Mouse (Mus musculus) gonadal fat pad, adult 2 months (tissue): ENCODE measurements around the gene Inha. TPM values are rescaled to one million over a fixed set of nuclear protein-coding genes. Genes with fewer than 3 reads are reported as not detected.

ENCODE experiments used
- DNase-seq: peaks from one replicate; pipeline ENCODE4 v3.0.0-alpha.2; 2012; ENCODE audit warnings: low read depth
- polyA plus RNA-seq: library from polyadenylated mRNA; depleted of rRNA; stranded (reverse); fragments of >200 nt; gene quantifications from 2 replicates; pipeline ENCODE4 v1.2.3, GENCODE M21; 2012; rRNA removed

The Inha gene
- 33.4 and 42.3 TPM in 2 replicates for polyA plus RNA-seq

- no peak for DNase-seq
Measured at GRCm38 (mm10) chr1:75507006-75507405, at the start of gene Inha. Gene Inha, plus strand, starts transcription at chr1:75507077.

DNA sequence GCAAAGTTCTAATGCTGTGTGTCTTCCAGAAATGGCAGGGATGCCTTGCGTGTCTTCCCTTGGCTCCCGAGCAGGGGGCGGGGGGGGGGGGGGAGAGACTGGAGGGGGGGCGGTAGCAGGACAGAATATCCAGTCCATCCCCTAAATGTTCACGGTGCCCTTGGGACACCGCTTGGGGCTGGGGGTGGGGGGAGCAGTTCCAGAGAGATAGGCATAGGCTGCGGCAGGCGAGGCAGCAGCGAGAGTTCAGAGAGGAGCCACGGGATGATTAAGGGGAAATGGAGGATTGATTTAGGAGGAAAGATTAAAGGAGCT, 49.2 kb upstream of the Inha start:
- no peak for DNase-seq

- DNase-seq = no peak
Measured at GRCm38 (mm10) chr1:75458025-75458788, 48.7 kb upstream of the Inha start.

- no peak for DNase-seq
Measured at GRCm38 (mm10) chr1:75458789-75459684, 47.8 kb upstream of the Inha start.

DNA sequence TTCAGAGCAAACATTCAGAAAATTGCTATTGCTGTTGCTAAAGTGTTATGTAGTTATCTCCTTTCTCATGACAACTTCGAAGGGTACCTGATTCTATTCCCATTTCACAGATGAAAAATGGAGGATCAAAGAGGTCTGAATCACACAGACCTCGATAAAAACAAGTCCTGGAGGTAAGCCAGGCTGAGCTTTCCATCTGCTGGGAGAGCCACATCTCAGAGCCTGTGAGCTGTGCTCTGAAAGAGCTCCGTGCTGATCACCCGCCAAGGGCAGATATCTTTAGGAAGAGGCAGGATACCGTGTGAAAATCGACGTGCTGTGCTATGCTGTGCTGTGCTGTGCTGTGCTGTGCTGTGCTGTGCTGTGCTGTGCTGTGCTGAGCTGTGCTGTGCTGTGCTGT, 46.6 kb upstream of the Inha start:
- no peak for DNase-seq

GRCm38 (mm10) chr1:75462636-75463035, 44.2 kb upstream of the Inha start:
- no peak for DNase-seq

GRCm38 (mm10) chr1:75463652-75464204, 43.1 kb upstream of the Inha start:
- no peak for DNase-seq

DNA sequence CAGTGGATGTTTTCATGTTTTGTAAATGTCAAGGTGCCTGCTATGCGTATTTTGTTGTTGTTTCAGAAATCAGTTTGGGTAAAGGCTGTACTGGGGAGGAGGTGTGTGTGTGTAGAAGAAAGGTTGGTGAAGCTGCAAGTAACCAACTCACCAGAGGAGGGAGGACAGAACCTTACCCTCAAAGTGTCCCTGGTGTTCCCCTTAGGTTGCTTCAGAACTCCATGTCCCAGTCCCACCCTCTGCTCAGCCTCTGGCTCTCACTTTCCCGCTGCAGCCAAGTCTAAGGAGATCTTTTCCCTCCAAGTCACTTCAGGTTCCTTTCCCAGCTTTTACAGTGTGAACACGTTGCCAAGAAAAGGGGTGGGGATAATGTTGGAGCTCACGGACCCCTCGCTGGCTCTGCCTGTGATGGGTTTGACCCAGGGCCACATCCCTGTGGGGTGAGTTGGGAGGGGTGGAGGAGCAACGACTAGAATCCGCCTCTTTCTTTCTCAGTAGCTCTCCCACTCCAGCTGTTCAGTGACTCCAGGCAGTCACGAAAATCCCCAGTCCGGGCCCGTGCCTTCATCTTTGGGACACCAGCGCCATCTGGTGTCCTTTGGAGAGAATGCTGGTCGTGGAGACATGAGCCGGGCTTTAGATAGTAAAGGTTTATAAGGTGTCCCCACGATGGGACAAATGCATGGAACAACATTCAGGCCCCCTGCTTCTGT, 39.5 kb upstream of the Inha start:
- no peak for DNase-seq

DNA sequence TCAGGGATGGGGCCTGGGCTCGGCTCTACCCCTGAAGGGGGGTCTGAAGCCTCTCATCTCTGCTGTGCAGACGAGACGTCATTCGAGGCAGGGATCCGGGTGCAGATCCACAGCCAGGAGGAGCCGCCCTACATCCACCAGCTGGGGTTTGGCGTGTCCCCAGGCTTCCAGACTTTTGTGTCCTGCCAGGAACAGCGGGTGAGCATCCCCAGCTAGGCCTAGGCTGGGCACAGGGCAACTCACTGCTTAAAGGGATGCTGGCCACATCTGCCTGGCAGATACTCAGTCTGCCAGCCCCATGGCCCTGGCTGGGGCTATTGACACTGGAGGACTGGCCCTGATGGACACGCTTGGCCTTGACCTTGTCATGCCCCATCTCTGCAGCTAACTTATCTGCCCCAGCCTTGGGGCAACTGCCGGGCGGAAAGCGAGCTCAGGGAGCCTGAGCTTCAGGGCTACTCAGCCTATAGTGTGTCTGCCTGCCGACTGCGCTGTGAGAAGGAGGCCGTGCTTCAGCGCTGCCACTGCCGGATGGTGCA, 37.5 kb upstream of the Inha start:
- DNase-seq = no peak

GRCm38 (mm10) chr1:75476441-75476840, 30.4 kb upstream of the Inha start:
- no peak for DNase-seq

- DNase-seq = no peak
Measured at GRCm38 (mm10) chr1:75477264-75477965, 29.5 kb upstream of the Inha start.

GRCm38 (mm10) chr1:75477966-75478290, 28.9 kb upstream of the Inha start:
- DNase-seq = no peak

GRCm38 (mm10) chr1:75478497-75478896, 28.4 kb upstream of the Inha start:
- no peak for DNase-seq

DNA sequence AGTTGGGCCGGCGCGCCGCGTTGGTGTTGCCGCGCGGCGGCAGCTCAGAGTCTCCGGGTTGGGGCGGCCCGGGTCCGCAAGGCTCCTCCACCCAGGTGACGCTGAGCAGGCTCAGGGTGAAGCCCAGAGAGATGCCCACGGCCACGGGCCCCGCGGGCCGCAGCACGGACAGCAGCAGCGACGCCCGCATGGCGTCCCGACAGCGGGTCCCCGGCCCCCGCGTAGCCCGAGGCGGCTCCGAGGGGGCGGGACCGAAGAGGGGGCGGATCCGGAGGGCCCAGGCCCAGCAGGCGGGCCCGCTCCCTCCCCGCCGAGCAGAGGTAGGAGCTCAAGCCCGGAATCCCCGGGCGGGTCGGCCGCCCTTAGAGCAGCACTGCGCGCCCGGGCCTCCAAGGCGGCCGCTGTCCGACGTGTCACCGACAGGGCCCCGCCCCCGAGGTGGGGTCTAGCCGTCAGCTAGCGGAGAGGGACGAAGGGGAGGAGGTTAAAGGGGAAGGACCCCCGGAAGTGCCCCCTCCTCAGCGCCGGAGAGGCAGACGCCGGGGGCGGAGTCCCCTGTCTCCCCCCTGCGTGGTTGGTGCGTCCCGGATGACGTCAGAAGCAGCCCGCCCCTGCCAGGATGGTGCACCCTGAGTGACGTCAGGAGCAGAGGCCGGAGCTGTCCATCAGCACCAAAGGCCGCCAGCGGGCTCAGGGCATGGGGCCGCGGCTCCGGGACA, 27.8 kb upstream of the Inha start, which contains the start of the genes Chpf and Tmem198:
Chpf (minus strand) TSS at position 392 of the 719 bp plus-strand sequence.
Tmem198 (plus strand) TSS at position 617 of the 719 bp plus-strand sequence.
- no peak for DNase-seq

- DNase-seq = no peak
Measured at GRCm38 (mm10) chr1:75479635-75479989, 27.3 kb upstream of the Inha start.

- DNase-seq = no peak
Measured at GRCm38 (mm10) chr1:75480036-75480435, 26.8 kb upstream of the Inha start.

DNA sequence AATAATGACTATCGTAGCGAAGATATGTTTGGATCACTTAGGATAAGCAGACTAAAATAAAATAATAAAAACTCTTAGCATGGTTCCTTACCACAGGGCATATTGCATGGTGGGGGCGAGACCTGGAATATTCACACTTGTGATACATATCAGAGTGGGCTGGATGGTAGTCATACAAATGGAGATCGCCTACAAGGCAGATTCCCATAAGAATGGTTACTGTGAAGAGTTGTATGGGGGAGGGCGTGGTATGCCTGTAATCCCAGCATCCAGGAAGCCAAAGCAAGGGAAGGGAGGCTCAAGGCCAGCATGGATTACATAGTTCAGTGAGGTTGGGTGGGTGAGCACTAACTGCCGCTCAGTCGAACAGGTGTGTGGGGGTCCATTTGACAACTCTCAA, 26.1 kb upstream of the Inha start:
- DNase-seq = no peak

DNA sequence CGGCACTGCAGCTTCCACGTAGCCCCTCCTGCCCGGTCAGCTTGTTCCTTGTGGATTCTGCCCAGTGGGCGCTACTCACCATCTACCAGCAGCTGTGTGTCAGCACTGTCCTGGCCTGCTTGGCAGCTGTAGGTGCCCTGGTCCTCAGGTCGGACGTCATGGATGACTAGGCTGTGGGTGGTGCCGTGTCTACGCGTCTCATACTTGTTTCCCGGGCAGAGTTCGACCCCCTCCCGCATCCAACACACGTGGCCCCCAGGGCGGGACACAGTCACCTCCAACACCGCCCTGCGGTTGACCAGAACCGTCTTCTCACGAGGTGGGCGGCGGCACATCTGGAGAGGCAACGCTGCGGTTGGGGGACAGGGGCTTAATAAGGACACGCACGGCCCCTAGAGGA, 20.3 kb upstream of the Inha start:
- no peak for DNase-seq

- no peak for DNase-seq
Measured at GRCm38 (mm10) chr1:75487040-75487404, 19.9 kb upstream of the Inha start.

DNA sequence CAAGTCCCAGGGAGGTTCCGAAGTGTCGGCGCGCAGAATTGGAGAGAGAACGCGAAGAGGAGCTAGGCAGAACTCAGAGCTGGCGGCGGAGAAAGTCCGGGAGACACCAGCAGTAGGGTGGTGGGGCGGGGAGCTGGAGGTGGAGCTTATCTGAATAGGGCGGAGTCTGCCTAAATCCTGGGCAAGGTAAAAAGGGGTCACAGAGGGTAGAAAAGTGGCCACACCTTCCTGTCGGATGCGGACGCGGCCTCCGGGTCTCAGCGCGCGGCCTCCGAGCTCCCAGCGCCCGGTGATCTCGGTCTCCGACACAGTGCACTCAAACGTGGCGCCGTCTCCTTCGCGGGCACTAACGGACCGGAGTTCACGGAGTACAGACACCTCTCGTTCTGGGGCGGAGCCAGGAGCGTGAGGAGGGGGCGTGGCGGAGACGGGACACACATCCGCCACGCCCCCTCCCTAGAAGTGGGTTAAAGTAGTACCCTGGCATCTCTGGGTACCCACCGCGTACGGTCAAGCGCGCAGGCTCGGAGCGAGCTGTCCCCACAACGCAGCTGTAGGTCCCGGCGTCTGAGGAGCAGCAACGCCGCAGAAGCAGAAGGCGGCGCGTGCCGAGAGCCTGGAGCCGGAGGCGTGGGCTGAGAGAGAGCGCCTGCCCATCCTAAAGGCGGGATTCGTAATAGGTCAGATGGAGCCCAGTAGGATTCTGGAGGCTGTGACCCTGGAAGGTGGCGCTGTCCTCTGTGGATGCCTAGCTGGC, 19.3 kb upstream of the Inha start:
- DNase-seq = no peak
